Mouse (Mus musculus) layer of hippocampus, adult 6 months (tissue): ENCODE results near the gene Nlrc4. TPM values are rescaled to one million over a fixed set of nuclear protein-coding genes. Genes with fewer than 3 reads are reported as not detected.

Experiments
- long read RNA-seq, 2 experiments: library from polyadenylated mRNA; unstranded; transcript quantifications; one replicate each; pipeline ENCODE4 v2.0.0; 2019 to 2020
- polyA plus RNA-seq: library from polyadenylated mRNA; unstranded; fragments of <200 nt; fragmentation: Nextera tagmentation; gene quantifications from 2 replicates; pipeline ENCODE4 v1.2.3, GENCODE M21; 2021

Nlrc4 gene
- polyA plus RNA-seq: 0.18 TPM in 2 replicates
- long read RNA-seq, experiment 1, partial matches to known transcripts: 1 of 1 reads
- long read RNA-seq, experiment 1, other reads (novel, unspliced or antisense): 0 of 1 reads
- long read RNA-seq, experiment 2: 0 reads

DNA sequence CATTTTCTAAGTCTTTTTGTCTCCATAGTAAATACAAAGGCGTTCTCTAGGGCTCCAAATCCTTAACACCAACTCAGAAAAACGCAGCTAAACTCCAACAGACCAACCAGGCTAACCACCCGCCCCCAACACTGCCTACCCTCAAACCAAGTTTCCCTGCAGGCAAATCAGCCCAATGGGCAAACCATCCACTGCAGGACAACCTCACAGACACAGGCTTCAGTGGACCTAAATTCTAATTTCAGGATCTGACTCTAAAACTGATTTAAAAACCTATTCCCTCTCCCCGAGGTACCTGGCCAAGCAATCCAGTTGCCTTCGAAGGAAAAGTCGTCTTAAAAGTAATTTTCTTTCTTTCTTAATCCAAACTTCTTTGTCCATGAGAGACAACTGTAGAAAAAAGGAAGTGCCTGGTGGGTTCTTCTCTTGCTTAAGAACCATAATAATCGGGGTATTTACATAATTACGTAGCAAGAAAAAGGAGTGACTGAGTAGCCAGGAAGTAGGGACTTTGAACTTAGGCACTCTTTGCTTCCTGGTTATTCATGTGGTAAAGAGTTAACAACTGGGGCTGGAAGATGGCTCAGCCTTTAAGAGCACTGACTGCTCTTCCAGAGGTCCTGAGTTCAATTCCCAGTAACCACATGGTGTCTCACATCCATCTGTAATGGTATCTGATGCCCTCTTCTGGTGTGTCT, at the start of gene Nlrc4:
Gene Nlrc4 (minus strand): TSS at position 432 of the 698 bp plus-strand sequence.

DNA sequence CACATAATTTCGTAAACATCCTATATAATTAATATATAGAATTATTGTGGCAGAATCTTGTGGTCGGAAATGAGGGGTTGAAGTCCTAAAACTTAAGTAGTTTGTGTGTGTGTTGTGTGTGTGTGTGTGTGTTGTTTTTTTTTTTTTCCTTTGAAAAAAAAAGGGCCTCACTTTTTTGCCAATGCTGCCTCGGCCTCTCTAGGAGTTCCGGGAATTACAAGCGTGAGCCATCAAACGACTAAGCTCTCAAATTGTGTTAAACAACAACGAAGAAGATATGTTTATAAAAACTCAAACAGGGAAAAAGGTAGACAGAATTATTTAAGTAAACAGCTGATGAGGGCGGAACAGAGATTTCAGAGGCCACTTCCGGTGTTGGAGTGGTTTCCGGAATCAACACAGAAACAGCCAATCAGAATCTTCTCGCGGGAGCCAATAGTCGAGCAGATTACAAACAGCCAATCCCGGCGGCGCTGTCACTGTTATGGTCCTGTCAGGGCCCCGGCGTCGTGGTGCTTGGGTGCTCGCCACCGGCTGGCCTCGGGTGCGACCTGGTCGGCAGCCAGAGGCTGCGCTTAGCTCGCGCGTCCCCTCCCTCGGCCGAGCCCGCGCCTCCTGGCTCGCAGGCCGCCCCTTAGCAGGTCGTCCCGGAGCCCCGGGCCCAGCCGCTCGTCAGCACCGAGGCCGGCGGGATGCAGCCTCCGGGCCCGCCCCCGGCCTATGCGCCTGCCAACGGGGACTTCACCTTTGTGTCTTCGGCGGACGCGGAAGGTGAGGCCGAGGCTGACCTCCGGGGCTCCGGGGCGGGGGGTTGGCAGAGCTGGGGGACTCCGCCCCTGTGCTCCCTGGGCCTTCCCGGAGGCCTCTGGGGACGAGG, 30.3 kb upstream of the Nlrc4 start, which contains the start of gene Yipf4:
Gene Yipf4 (plus strand): TSS at position 470 of the 877 bp plus-strand sequence.

DNA sequence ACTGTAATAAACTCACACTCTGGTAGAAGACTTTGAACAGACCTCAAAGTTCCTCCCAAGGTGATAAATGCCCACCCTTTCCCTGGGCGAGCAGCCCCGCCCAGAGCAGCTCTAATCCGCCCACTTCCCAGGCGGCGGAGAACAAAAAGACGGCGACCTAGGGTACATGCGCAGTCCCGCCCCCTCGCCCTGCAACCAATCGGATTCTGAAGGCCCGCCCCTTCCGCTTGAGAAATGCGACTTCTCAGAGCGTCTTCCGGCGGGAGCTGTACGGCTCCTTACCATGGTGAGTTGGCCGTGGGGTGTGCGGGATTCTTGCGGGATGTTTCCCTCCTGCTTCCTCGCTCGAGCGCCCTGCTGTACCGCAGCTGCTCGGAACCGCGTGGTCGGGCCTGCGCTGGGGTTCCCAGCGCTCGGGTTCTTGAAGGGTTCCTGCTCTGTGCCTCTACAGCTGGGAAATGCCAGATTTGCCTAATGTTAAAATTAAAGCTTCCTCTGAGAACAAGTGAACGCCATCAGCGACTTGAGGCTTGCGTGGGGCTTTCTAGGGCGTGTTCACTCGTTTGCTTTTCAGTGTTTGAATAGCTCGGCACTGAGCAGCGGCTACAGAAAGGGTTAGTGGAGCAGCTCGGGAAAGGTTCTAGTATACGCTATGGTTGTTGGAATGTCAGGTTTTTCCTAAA, 63.4 kb downstream of the Nlrc4 start, which contains the start of gene Slc30a6:
Gene Slc30a6 (plus strand): TSS at position 226 of the 683 bp plus-strand sequence.

Other genes starting within 250 kb of the Nlrc4 start
- gene Memo1, start 163.6 kb downstream of the Nlrc4 start, polyA plus RNA-seq: 27.8 and 29.9 TPM in 2 replicates
- gene Dpy30, start 135.2 kb downstream of the Nlrc4 start, polyA plus RNA-seq: 117 and 123 TPM in 2 replicates
- 4.6 and 4.7 TPM in 2 replicates for gene Spast, start 120.2 kb downstream of the Nlrc4 start, polyA plus RNA-seq
- gene Slc30a6, start 63.5 kb downstream of the Nlrc4 start, polyA plus RNA-seq: 16.6 and 18.4 TPM in 2 replicates
- 85.2 and 88.8 TPM in 2 replicates for gene Yipf4, start 30.4 kb upstream of the Nlrc4 start, polyA plus RNA-seq
- 92.0 and 121 TPM in 2 replicates for gene Birc6, start 69.2 kb upstream of the Nlrc4 start, polyA plus RNA-seq